Mouse (Mus musculus) CH12.LX (cell line): ENCODE results near the gene Phpt1.

Experiments
- CHD2 ChIP-seq: IDR thresholded peaks from 2 replicates; pipeline ENCODE4 v1.6.1; 2011; ENCODE audit warnings: low read length, improper control_type of control experiment
- CTCF ChIP-seq, 2 experiments: IDR thresholded peaks in 1 of 2; conservative IDR thresholded peaks in 1 of 2; 2 replicates each; pipeline ENCODE4 v1.5.1; 2011 to 2012; ENCODE audit warnings: low read depth in 2 of 2, low read length in 2 of 2, improper control_type of control experiment in 1 of 2, inconsistent platforms in 1 of 2, mild to moderate bottlenecking in 1 of 2, moderate library complexity in 1 of 2
- EP300 ChIP-seq: IDR thresholded peaks from 2 replicates; pipeline ENCODE4 v1.6.1; 2011; ENCODE audit warnings: low read length, improper control_type of control experiment
- ETS1 ChIP-seq: conservative IDR thresholded peaks from 2 replicates; pipeline ENCODE4 v1.6.1; 2012; ENCODE audit warnings: low read depth, mild to moderate bottlenecking, inconsistent platforms, low read length, improper control_type of control experiment, moderate library complexity
- JUND ChIP-seq: conservative IDR thresholded peaks from 2 replicates; pipeline ENCODE4 v1.6.1; 2011; ENCODE audit warnings: low read depth, low read length, improper control_type of control experiment
- KAT2A ChIP-seq: IDR thresholded peaks from 2 replicates; pipeline ENCODE4 v1.6.1; 2012; ENCODE audit warnings: low read length, improper control_type of control experiment, inconsistent platforms; ENCODE audit not compliant: insufficient replicate concordance
- POLR2A ChIP-seq: IDR thresholded peaks from 2 replicates; pipeline ENCODE4 v1.6.1; 2011; ENCODE audit warnings: low read depth, mild to moderate bottlenecking, improper control_type of control experiment, low read length
- RCOR1 ChIP-seq: conservative IDR thresholded peaks from 2 replicates; pipeline ENCODE4 v1.6.1; 2012; ENCODE audit warnings: low read depth, mild to moderate bottlenecking, inconsistent platforms, low read length, improper control_type of control experiment
- SIN3A ChIP-seq: IDR thresholded peaks from 2 replicates; pipeline ENCODE4 v1.6.1; 2012; ENCODE audit warnings: low read length, improper control_type of control experiment, inconsistent platforms
- TBP ChIP-seq: conservative IDR thresholded peaks from 2 replicates; pipeline ENCODE4 v1.6.1; 2011; ENCODE audit warnings: low read depth, low read length, improper control_type of control experiment
- USF1 ChIP-seq: IDR thresholded peaks from 2 replicates; pipeline ENCODE4 v1.6.1; 2014; ENCODE audit warnings: low read depth, mild to moderate bottlenecking, inconsistent platforms, low read length, improper control_type of control experiment
- ZMIZ1 ChIP-seq: IDR thresholded peaks from 2 replicates; pipeline ENCODE4 v1.6.1; 2012; ENCODE audit warnings: low read depth, mild to moderate bottlenecking, inconsistent platforms, low read length, improper control_type of control experiment

DNA sequence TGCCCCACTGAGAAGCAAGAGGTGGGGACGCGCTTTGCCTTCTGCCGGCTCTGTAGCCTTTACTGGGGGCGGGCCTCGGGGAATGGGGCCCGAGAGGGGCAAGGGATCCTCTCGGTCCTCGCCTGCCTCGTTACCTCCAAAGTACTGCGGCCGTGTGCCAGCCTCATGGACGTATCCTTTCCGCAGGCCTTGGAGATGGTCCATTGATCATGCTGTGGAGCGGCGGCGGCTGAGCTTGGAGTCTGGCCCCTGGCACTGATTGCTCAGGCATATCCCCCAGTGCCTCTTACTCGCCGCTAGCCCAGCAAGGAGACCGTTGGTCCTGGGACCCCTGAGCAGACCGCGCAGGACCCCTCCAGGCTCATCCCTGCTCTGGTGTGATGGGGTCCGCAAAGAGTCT is 41.4 kb upstream of the Phpt1 start:
- TF ChIP-seq CTCF (conservative IDR thresholded peaks at IDR 0.05 in 1 of 2, IDR thresholded peaks at IDR 0.05 in 1 of 2; ENCODE audit: low read depth in 2 of 2, low read length in 2 of 2) (no peak), POLR2A (no peak), EP300 (no peak), ETS1 (no peak), RCOR1 (no peak), SIN3A (no peak), ZMIZ1 (no peak), USF1 (no peak), JUND (no peak), CHD2 (no peak), TBP (no peak), KAT2A (no peak)
